Mouse (Mus musculus): Measurements from ENCODE around the gene Capn1. TPM values are rescaled to one million over a fixed set of nuclear protein-coding genes. Genes with fewer than 3 reads are reported as not detected.

Gene Capn1
- polyA plus RNA-seq, 1 experiment from 2014 or later, result 4.4 TPM

- no peaks in the 10 kb centered on the region for H3K9me3 ChIP-seq (ENCODE audit: control insufficient read depth, low read length)
- H3K4me3 ChIP-seq (ENCODE audit: low read depth, low read length), result no peak overlapping the region
- no peak overlapping the region for H3K27ac ChIP-seq (ENCODE audit: low read depth, low read length)
- no peak for DNase-seq (ENCODE audit: low spot score)
- ATAC-seq (ENCODE audit: insufficient read depth, low FRiP score, low TSS enrichment), result no peak
- no peak overlapping the region for H3K4me2 ChIP-seq (ENCODE audit: low read depth)
- WGBS, result 81% methylated on average over 13 of the region's 13 CpGs
- H3K36me3 ChIP-seq (ENCODE audit: control insufficient read depth, insufficient read depth, low read length), result no peaks in the 10 kb centered on the region
- no peaks in the 10 kb centered on the region for H3K27me3 ChIP-seq (ENCODE audit: control insufficient read depth, insufficient read depth, low read length)
- no peaks in the 10 kb centered on the region for H3K4me1 ChIP-seq (ENCODE audit: control insufficient read depth, insufficient read depth, low read length)
- H3K9ac ChIP-seq (ENCODE audit: low read length), result no peak overlapping the region
These were observed 8.7 kb downstream of the Capn1 start for GRCm38 (mm10) chr19:6007013-6007412.

- H3K4me3 ChIP-seq (ENCODE audit: low read depth, low read length), result no peak overlapping the region
- no peaks in the 10 kb centered on the region for H3K9me3 ChIP-seq (ENCODE audit: control insufficient read depth, low read length)
- WGBS, result 73% methylated on average over 11 of the region's 11 CpGs
- no peaks in the 10 kb centered on the region for H3K4me1 ChIP-seq (ENCODE audit: control insufficient read depth, insufficient read depth, low read length)
- no peaks in the 10 kb centered on the region for H3K36me3 ChIP-seq (ENCODE audit: control insufficient read depth, insufficient read depth, low read length)
- DNase-seq (ENCODE audit: low spot score) (no peak), ATAC-seq (ENCODE audit: insufficient read depth, low FRiP score, low TSS enrichment) (no peak)
- no peak overlapping the region for H3K9ac ChIP-seq (ENCODE audit: low read length)
- no peaks in the 10 kb centered on the region for H3K27me3 ChIP-seq (ENCODE audit: control insufficient read depth, insufficient read depth, low read length)
- no peak overlapping the region for H3K27ac ChIP-seq (ENCODE audit: low read depth, low read length)
- H3K4me2 ChIP-seq (ENCODE audit: low read depth), result no peak overlapping the region
These were observed 10.2 kb downstream of the Capn1 start for GRCm38 (mm10) chr19:6005541-6005940.

- ATAC-seq (ENCODE audit: insufficient read depth, low FRiP score, low TSS enrichment), result no peak
- no peaks in the 10 kb centered on the region for H3K9me3 ChIP-seq (ENCODE audit: control insufficient read depth, low read length)
These were observed 15.7 kb downstream of the Capn1 start for GRCm38 (mm10) chr19:5999969-6000368.

GRCm38 (mm10) chr19:5998180-5998579 lies 17.5 kb downstream of the Capn1 start:
- H3K4me2 ChIP-seq (ENCODE audit: low read depth), result no peak overlapping the region
- H3K9me3 ChIP-seq (ENCODE audit: control insufficient read depth, low read length), result no peaks in the 10 kb centered on the region
- H3K4me3 ChIP-seq (ENCODE audit: low read depth, low read length), result no peak overlapping the region
- ATAC-seq (ENCODE audit: insufficient read depth, low FRiP score, low TSS enrichment) (no peak), DNase-seq (ENCODE audit: low spot score) (no peak)
- H3K4me1 ChIP-seq (ENCODE audit: control insufficient read depth, insufficient read depth, low read length), result no peaks in the 10 kb centered on the region
- no peak overlapping the region for H3K27ac ChIP-seq (ENCODE audit: low read depth, low read length)
- H3K27me3 ChIP-seq (ENCODE audit: control insufficient read depth, insufficient read depth, low read length), result no peaks in the 10 kb centered on the region
- no peaks in the 10 kb centered on the region for H3K36me3 ChIP-seq (ENCODE audit: control insufficient read depth, insufficient read depth, low read length)
- no peak overlapping the region for H3K9ac ChIP-seq (ENCODE audit: low read length)
- WGBS, result 83% methylated on average over 3 of the region's 3 CpGs

More at GRCm38 (mm10) chr19:5999969-6000368, 15.7 kb downstream of the Capn1 start:
- no peaks in the 10 kb centered on the region for H3K4me1 ChIP-seq (ENCODE audit: control insufficient read depth, insufficient read depth, low read length)
- no peak overlapping the region for H3K4me3 ChIP-seq (ENCODE audit: low read depth, low read length)
- H3K36me3 ChIP-seq (ENCODE audit: control insufficient read depth, insufficient read depth, low read length), result no peaks in the 10 kb centered on the region
- 83% methylated on average over 5 of the region's 5 CpGs for WGBS
- no peak for DNase-seq (ENCODE audit: low spot score)
- H3K9ac ChIP-seq (ENCODE audit: low read length), result no peak overlapping the region
- no peak overlapping the region for H3K27ac ChIP-seq (ENCODE audit: low read depth, low read length)
- no peaks in the 10 kb centered on the region for H3K27me3 ChIP-seq (ENCODE audit: control insufficient read depth, insufficient read depth, low read length)
- H3K4me2 ChIP-seq (ENCODE audit: low read depth), result no peak overlapping the region

- Histone ChIP-seq H3K27me3 (ENCODE audit: control insufficient read depth, insufficient read depth, low read length) (no peaks in the 10 kb centered on the region), H3K27ac (ENCODE audit: low read depth, low read length) (no peak overlapping the region), H3K4me2 (ENCODE audit: low read depth) (no peak overlapping the region), H3K4me1 (ENCODE audit: control insufficient read depth, insufficient read depth, low read length) (no peaks in the 10 kb centered on the region), H3K9ac (ENCODE audit: low read length) (no peak overlapping the region), H3K9me3 (ENCODE audit: control insufficient read depth, low read length) (no peaks in the 10 kb centered on the region), H3K4me3 (ENCODE audit: low read depth, low read length) (no peak overlapping the region), H3K36me3 (ENCODE audit: control insufficient read depth, insufficient read depth, low read length) (no peaks in the 10 kb centered on the region)
- whole genome bisulfite sequencing, result 80% methylated on average over 14 of the region's 14 CpGs
- ATAC-seq (ENCODE audit: insufficient read depth, low FRiP score, low TSS enrichment) (no peak), DNase-seq (ENCODE audit: low spot score) (no peak)
These were observed 21.0 kb downstream of the Capn1 start for GRCm38 (mm10) chr19:5994711-5995110.

GRCm38 (mm10) chr19:5992012-5992411 lies 23.7 kb downstream of the Capn1 start:
- Histone ChIP-seq H3K4me1 (ENCODE audit: control insufficient read depth, insufficient read depth, low read length) (peaks cover 6% of the 10 kb centered on the region; the same call in 1 of the 2 replicates), H3K27me3 (ENCODE audit: control insufficient read depth, insufficient read depth, low read length) (no peaks in the 10 kb centered on the region), H3K4me3 (ENCODE audit: low read depth, low read length) (no peak overlapping the region), H3K36me3 (ENCODE audit: control insufficient read depth, insufficient read depth, low read length) (no peaks in the 10 kb centered on the region), H3K9ac (ENCODE audit: low read length) (no peak overlapping the region), H3K9me3 (ENCODE audit: control insufficient read depth, low read length) (no peaks in the 10 kb centered on the region), H3K27ac (ENCODE audit: low read depth, low read length) (no peak overlapping the region), H3K4me2 (ENCODE audit: low read depth) (no peak overlapping the region)
- WGBS, result 86% methylated on average over 7 of the region's 7 CpGs
- no peak for ATAC-seq (ENCODE audit: insufficient read depth, low FRiP score, low TSS enrichment)
- DNase-seq (ENCODE audit: low spot score), result no peak

- ATAC-seq (ENCODE audit: insufficient read depth, low FRiP score, low TSS enrichment) (no peak), DNase-seq (ENCODE audit: low spot score) (no peak)
- no peak overlapping the region for H3K4me3 ChIP-seq (ENCODE audit: low read depth, low read length)
- 76% methylated on average over 7 of the region's 7 CpGs for WGBS
- H3K4me2 ChIP-seq (ENCODE audit: low read depth), result no peak overlapping the region
- no peak overlapping the region for H3K27ac ChIP-seq (ENCODE audit: low read depth, low read length)
- no peak overlapping the region for H3K9ac ChIP-seq (ENCODE audit: low read length)
- H3K4me1 ChIP-seq (ENCODE audit: control insufficient read depth, insufficient read depth, low read length), result peaks cover 6% of the 10 kb centered on the region; the same call in 1 of the 2 replicates
- H3K36me3 ChIP-seq (ENCODE audit: control insufficient read depth, insufficient read depth, low read length), result no peaks in the 10 kb centered on the region
- no peaks in the 10 kb centered on the region for H3K27me3 ChIP-seq (ENCODE audit: control insufficient read depth, insufficient read depth, low read length)
- H3K9me3 ChIP-seq (ENCODE audit: control insufficient read depth, low read length), result no peaks in the 10 kb centered on the region
These were observed 24.2 kb downstream of the Capn1 start for GRCm38 (mm10) chr19:5991467-5991866.

- no peak overlapping the region for H3K9ac ChIP-seq (ENCODE audit: low read length)
- no peak for DNase-seq (ENCODE audit: low spot score)
- no peak for ATAC-seq (ENCODE audit: insufficient read depth, low FRiP score, low TSS enrichment)
These were observed 24.8 kb downstream of the Capn1 start for GRCm38 (mm10) chr19:5990921-5991320.

GRCm38 (mm10) chr19:5990033-5990432 lies 25.7 kb downstream of the Capn1 start:
- Histone ChIP-seq H3K4me3 (ENCODE audit: low read depth, low read length) (no peak overlapping the region), H3K4me1 (ENCODE audit: control insufficient read depth, insufficient read depth, low read length) (peaks cover 6% of the 10 kb centered on the region; the same call in 1 of the 2 replicates), H3K9ac (ENCODE audit: low read length) (no peak overlapping the region), H3K9me3 (ENCODE audit: control insufficient read depth, low read length) (no peaks in the 10 kb centered on the region), H3K27ac (ENCODE audit: low read depth, low read length) (no peak overlapping the region), H3K4me2 (ENCODE audit: low read depth) (no peak overlapping the region), H3K36me3 (ENCODE audit: control insufficient read depth, insufficient read depth, low read length) (no peaks in the 10 kb centered on the region), H3K27me3 (ENCODE audit: control insufficient read depth, insufficient read depth, low read length) (no peaks in the 10 kb centered on the region)
- DNase-seq (ENCODE audit: low spot score) (no peak), ATAC-seq (ENCODE audit: insufficient read depth, low FRiP score, low TSS enrichment) (no peak)
- 92% methylated on average over 12 of the region's 12 CpGs for WGBS

More at GRCm38 (mm10) chr19:5990921-5991320, 24.8 kb downstream of the Capn1 start:
- no peaks in the 10 kb centered on the region for H3K9me3 ChIP-seq (ENCODE audit: control insufficient read depth, low read length)
- H3K27ac ChIP-seq (ENCODE audit: low read depth, low read length), result no peak overlapping the region
- 66% methylated on average over 1 of the region's 1 CpGs for WGBS
- no peaks in the 10 kb centered on the region for H3K36me3 ChIP-seq (ENCODE audit: control insufficient read depth, insufficient read depth, low read length)
- H3K4me3 ChIP-seq (ENCODE audit: low read depth, low read length), result no peak overlapping the region
- H3K4me1 ChIP-seq (ENCODE audit: control insufficient read depth, insufficient read depth, low read length), result peaks cover 6% of the 10 kb centered on the region; the same call in 1 of the 2 replicates
- H3K4me2 ChIP-seq (ENCODE audit: low read depth), result no peak overlapping the region
- H3K27me3 ChIP-seq (ENCODE audit: control insufficient read depth, insufficient read depth, low read length), result no peaks in the 10 kb centered on the region
